Mouse (Mus musculus) stomach, embryonic 14.5 days (tissue): ENCODE results near the gene Ltbp1. TPM values are rescaled to one million over a fixed set of nuclear protein-coding genes. Genes with fewer than 3 reads are reported as not detected.

ENCODE experiments used
- ATAC-seq: fragments of 200-750 bp; cut with Nextera tagmentation; 2 replicates; pipeline ENCODE4 v1.8.0; 2017; ENCODE audit warnings: low read depth, moderate TSS enrichment; ENCODE audit not compliant: insufficient number of reproducible peaks, insufficient read depth, low FRiP score
- H3K27ac ChIP-seq: fragments of 300-500 bp; sonication (generic); 2 replicates; pipeline ENCODE4 v1.5.1; 2014; ENCODE audit warnings: mild to moderate bottlenecking, low read length, moderate library complexity, mixed read lengths
- H3K27me3 ChIP-seq: fragments of 300-500 bp; sonication (generic); 2 replicates; pipeline ENCODE4 v1.6.1; 2014; ENCODE audit warnings: low read length, control low read depth, mixed read lengths; ENCODE audit not compliant: control insufficient read depth, insufficient read depth
- H3K36me3 ChIP-seq: fragments of 300-500 bp; sonication (generic); 2 replicates; pipeline ENCODE4 v1.6.1; 2014; ENCODE audit warnings: mild to moderate bottlenecking, control low read depth, low read length, moderate library complexity, mixed read lengths; ENCODE audit not compliant: control insufficient read depth, insufficient read depth
- H3K4me1 ChIP-seq: fragments of 300-500 bp; sonication (generic); 2 replicates; pipeline ENCODE4 v1.6.1; 2014; ENCODE audit warnings: low read length, control low read depth, mixed read lengths; ENCODE audit not compliant: control insufficient read depth, insufficient read depth
- H3K4me2 ChIP-seq: fragments of 300-500 bp; sonication (generic); replicated peaks from 2 replicates; pipeline ENCODE4 v1.6.1; 2014; ENCODE audit warnings: low read depth, low read length, control low read depth
- H3K4me3 ChIP-seq: fragments of 300-500 bp; sonication (generic); 2 replicates; pipeline ENCODE4 v1.5.1; 2014; ENCODE audit warnings: low read depth, low read length, control low read depth
- H3K9ac ChIP-seq: fragments of 300-500 bp; sonication (generic); replicated peaks from 2 replicates; pipeline ENCODE4 v1.6.1; 2014; ENCODE audit warnings: low read depth, mild to moderate bottlenecking, control low read depth, low read length, moderate library complexity, mixed read lengths
- H3K9me3 ChIP-seq: fragments of 300-500 bp; sonication (generic); 2 replicates; pipeline ENCODE4 v1.6.1; 2016; ENCODE audit warnings: low read depth, low read length, control low read depth; ENCODE audit not compliant: control insufficient read depth
- WGBS: fragments of 180-500 bp; shearing (Covaris S2); extraction: QIAGEN DNeasy Blood & Tissue Kit; methylation state at CpG from one replicate; pipeline ENCODE4 v1.1.7; 2014; 5-methylcytosine and 5-hydroxymethylcytosine counted together
- polyA plus RNA-seq: library from polyadenylated mRNA; unstranded; fragments of >200 nt; fragmentation: Nextera tagmentation; extraction: Ambion mirVana; gene quantifications from 2 replicates; pipeline ENCODE4 v1.2.1, GENCODE M21; 2014

Gene Ltbp1
- polyA plus RNA-seq, 1 experiment from 2014 or later, result 49.3 TPM

DNA sequence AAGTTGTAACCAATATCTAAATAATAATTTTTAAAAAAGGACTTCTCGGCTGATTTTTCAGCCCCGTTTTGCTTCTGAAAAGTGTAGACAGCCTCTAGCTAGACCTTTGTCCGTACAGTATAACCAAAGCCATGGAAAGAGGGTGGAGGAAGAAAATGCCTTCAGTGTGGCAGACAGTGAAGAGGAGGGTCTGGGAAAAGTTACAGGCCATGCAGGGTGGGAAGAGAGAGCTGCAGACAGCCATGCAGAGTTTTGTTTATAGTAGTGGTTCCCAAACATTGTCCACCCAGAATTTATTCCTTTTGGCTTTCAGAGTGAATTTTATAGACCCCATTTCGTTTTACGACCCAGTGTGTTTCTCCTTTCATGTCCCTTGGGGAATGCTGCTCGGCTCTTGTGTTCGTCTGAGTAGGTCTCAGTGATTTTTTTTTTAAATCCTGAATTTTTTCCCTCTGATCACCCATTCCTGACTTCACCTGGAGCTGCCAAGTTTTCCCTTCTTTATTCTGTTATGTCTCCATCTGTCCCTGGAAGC lies 202.9 kb downstream of the Ltbp1 start:
- 0 out of 2 replicates have a peak, but pooled peaks cover 3% of the 10 kb centered on the region for H3K4me1 ChIP-seq
- no peak overlapping the region for H3K9ac ChIP-seq
- H3K36me3 ChIP-seq, result no peaks in the 10 kb centered on the region
- H3K27ac ChIP-seq, result no peak overlapping the region
- no peak overlapping the region for H3K4me3 ChIP-seq
- H3K4me2 ChIP-seq, result no peak overlapping the region
- 61% methylated on average over 7 of the region's 7 CpGs for WGBS
- no peaks in the 10 kb centered on the region for H3K27me3 ChIP-seq
- no peaks in the 10 kb centered on the region for H3K9me3 ChIP-seq
- ATAC-seq, result no peak

DNA sequence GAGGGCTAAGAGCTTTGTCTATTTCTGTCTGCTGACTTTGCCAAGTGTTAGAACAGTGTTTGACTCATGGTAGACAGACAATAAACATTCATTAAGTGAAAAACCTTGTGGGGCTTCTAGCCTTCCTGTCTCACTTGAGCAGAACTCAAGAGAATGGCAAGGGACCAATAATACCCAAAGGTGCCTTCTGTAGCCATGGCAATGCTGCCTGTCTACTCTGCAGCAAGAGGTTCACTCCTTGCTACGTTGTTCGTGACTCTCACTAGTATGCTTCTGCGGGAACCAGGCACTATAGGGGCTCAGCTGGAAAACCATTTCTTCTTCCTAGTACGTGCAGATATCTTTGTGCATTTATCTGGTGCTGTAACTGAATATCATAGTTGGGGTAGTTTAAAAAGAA lies 205.2 kb downstream of the Ltbp1 start:
- H3K27me3 ChIP-seq, result no peaks in the 10 kb centered on the region
- 85% methylated on average over 4 of the region's 4 CpGs for WGBS
- H3K4me2 ChIP-seq, result no peak overlapping the region
- no peak overlapping the region for H3K4me3 ChIP-seq
- ATAC-seq, result no peak
- no peak overlapping the region for H3K9ac ChIP-seq
- H3K9me3 ChIP-seq, result no peaks in the 10 kb centered on the region
- no peaks in the 10 kb centered on the region for H3K36me3 ChIP-seq
- no peak overlapping the region for H3K27ac ChIP-seq
- H3K4me1 ChIP-seq, result 0 out of 2 replicates have a peak, but pooled peaks cover 3% of the 10 kb centered on the region

DNA sequence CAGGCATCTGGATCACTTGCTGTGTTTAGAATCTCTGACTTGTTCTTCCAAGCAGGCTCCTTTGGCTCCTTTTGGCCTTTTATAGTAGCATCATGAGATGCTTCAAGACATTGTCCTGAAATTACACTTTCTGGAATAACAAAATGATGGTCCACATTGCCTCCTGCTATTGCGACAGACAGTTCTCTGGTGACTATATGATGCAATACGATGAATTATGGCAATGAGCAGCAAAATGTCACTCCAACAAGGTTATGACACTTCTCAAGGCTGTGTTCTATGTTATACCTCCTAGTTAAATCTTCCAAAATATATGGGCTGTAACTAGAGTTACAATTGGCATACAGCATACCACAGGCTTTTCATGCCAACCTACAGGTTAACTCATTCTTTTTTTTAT lies 211.0 kb downstream of the Ltbp1 start:
- Histone ChIP-seq H3K9me3 (no peaks in the 10 kb centered on the region), H3K4me3 (no peak overlapping the region), H3K27ac (no peak overlapping the region), H3K4me2 (no peak overlapping the region), H3K4me1 (no peaks in the 10 kb centered on the region), H3K9ac (no peak overlapping the region), H3K27me3 (no peaks in the 10 kb centered on the region), H3K36me3 (no peaks in the 10 kb centered on the region)
- 99% methylated on average over 2 of the region's 2 CpGs for WGBS
- ATAC-seq, result no peak

DNA sequence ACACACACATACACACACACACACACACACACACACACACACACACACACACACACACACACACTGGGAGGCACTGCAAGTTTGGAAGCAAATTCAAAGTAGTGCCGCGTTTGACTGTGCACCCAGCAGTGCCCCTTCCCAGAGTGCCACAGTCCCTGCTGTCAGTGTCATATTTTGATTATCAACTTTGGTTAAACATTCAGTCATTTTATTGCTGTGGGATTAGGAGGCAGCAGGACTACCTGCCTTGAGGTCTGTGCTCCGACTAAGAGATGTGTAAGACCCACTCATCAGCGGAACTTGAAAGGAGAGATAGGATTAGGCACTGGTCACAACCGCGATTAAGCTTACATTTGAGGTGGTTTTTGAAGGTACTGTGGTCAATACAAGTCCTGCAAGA lies 213.3 kb downstream of the Ltbp1 start:
- no peak overlapping the region for H3K9ac ChIP-seq
- no peaks in the 10 kb centered on the region for H3K4me1 ChIP-seq
- no peaks in the 10 kb centered on the region for H3K36me3 ChIP-seq
- no peak overlapping the region for H3K4me2 ChIP-seq
- H3K9me3 ChIP-seq, result no peaks in the 10 kb centered on the region
- 85% methylated on average over 6 of the region's 6 CpGs for WGBS
- no peak overlapping the region for H3K4me3 ChIP-seq
- H3K27me3 ChIP-seq, result no peaks in the 10 kb centered on the region
- no peak overlapping the region for H3K27ac ChIP-seq
- no peak for ATAC-seq

DNA sequence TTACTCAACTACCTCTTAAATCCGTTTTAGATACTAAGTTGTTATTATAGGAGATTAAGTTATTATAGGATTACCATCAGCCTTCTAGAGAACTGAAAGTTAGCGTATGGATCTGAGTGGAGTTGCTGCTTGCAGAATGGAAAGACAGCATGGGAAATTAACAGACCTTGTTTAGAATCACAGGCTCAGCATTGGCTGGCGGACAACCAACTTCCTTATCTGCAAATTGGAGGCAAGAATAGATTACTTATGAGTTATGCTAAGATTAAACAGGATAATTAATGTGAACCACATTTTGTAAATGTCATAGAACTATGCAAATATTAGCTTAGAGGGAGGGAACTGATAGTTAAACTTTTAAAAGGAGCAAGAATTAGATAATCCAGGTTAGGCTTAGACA lies 223.0 kb downstream of the Ltbp1 start:
- H3K9ac ChIP-seq, result no peak overlapping the region
- no peak overlapping the region for H3K4me2 ChIP-seq
- ATAC-seq, result no peak
- no peak overlapping the region for H3K4me3 ChIP-seq
- 46% methylated on average over 3 of the region's 3 CpGs for WGBS
- no peak overlapping the region for H3K27ac ChIP-seq
- no peaks in the 10 kb centered on the region for H3K27me3 ChIP-seq
- no peaks in the 10 kb centered on the region for H3K36me3 ChIP-seq
- H3K9me3 ChIP-seq, result no peaks in the 10 kb centered on the region
- no peaks in the 10 kb centered on the region for H3K4me1 ChIP-seq

DNA sequence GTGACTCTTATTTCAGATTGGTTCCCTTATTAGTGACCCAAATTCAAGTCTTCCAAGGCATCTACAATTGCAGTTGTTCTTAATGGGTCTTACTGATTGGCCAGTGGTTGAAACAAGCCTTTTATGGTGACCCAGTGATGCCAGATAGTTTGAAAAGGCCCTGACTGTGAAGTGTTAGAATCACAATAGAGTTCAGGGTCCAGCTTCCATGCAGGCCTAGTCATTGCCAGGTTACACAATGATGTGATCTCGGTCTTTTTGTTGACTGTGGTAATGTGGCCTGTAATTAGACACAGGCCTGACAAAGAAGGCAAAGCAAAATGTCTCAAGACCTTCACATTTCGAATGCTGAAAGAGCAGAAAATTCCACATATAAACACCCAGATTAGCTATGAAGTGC lies 227.8 kb downstream of the Ltbp1 start:
- Histone ChIP-seq H3K9ac (no peak overlapping the region), H3K4me2 (no peak overlapping the region), H3K27me3 (no peaks in the 10 kb centered on the region), H3K4me3 (no peak overlapping the region), H3K4me1 (no peaks in the 10 kb centered on the region), H3K36me3 (no peaks in the 10 kb centered on the region; the same call in 1 of the 2 replicates), H3K27ac (peak overlapping the region; percentile 23; the same call in 1 of the 2 replicates), H3K9me3 (no peaks in the 10 kb centered on the region)
- no peak for ATAC-seq
- 40% methylated on average over 2 of the region's 2 CpGs for WGBS

DNA sequence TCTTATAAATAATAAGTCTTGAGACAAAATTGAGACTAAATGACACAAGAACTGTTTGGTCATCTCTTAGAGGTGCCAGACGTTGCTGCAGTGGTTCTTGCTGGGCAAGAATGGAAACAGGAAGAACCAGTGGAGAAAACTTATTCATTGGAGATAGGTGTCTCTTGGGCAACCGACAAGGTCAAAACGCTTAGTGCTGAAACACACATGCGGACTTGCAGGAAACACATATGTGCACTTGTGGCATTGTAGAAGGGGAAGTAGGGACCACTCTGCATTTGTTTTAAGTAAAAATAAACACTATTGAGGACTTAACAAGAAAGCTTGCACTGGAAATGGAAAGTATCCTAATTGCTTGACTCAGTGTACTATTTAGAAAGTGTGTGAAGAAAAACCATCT lies 228.6 kb downstream of the Ltbp1 start:
- H3K4me3 ChIP-seq, result no peak overlapping the region
- H3K27me3 ChIP-seq, result no peaks in the 10 kb centered on the region
- no peak overlapping the region for H3K27ac ChIP-seq
- WGBS, result 80% methylated on average over 4 of the region's 4 CpGs
- H3K4me1 ChIP-seq, result no peaks in the 10 kb centered on the region
- no peaks in the 10 kb centered on the region for H3K9me3 ChIP-seq
- H3K36me3 ChIP-seq, result no peaks in the 10 kb centered on the region; the same call in 1 of the 2 replicates
- no peak for ATAC-seq
- no peak overlapping the region for H3K9ac ChIP-seq
- H3K4me2 ChIP-seq, result no peak overlapping the region

DNA sequence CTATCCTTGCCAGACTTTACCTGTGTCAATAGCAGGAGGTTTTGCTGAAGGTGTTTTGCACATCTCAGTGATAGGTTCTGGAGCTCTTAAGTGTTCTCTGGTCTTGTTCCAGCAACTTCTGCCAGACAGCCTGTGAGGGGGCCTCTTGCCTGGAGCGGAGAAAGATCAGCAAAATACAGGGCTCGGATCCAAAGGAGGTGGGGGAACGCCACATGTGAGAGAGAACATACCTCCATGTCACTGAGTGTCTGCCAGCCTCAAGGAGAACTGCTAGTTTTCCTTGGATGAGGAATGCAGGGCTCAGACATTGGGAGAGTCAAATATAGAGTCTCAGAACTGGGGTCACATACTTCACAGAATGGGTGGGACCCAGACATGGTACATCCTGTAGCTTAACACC lies 230.4 kb downstream of the Ltbp1 start:
- peak overlapping the region; percentile 15; the same call in 1 of the 2 replicates for H3K27ac ChIP-seq
- H3K9ac ChIP-seq, result no peak overlapping the region
- no peaks in the 10 kb centered on the region; the same call in 1 of the 2 replicates for H3K36me3 ChIP-seq
- H3K9me3 ChIP-seq, result no peaks in the 10 kb centered on the region
- peak; percentile 23; the same call in 1 of the 2 replicates for ATAC-seq
- H3K27me3 ChIP-seq, result no peaks in the 10 kb centered on the region
- no peak overlapping the region for H3K4me3 ChIP-seq
- 67% methylated on average over 3 of the region's 3 CpGs for WGBS
- no peaks in the 10 kb centered on the region for H3K4me1 ChIP-seq
- no peak overlapping the region for H3K4me2 ChIP-seq

DNA sequence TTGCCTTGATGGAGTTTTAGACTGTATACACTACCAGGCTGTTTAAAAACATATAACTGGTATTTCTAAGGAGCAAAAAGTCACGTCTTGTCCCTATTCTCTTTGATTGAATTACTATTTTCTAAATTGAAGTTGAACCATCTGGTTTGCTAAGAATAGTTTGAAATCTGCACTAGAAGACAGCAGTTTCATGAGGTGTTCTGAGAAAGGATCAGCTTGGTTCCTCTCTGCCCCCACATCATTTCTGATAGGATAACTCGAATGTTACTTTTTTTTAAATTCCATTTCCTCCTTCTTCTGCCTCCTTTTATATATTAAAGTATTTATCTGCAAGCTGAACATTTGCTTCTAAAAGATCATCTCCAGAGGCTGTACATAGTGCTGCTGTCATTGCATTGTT lies 231.2 kb downstream of the Ltbp1 start:
- no peak overlapping the region for H3K27ac ChIP-seq
- 83% methylated on average over 2 of the region's 2 CpGs for WGBS
- no peak for ATAC-seq

More for the DNA sequence above, 231.2 kb downstream of the Ltbp1 start:
- Histone ChIP-seq H3K9ac (no peak overlapping the region), H3K27me3 (no peaks in the 10 kb centered on the region), H3K4me1 (no peaks in the 10 kb centered on the region), H3K9me3 (no peaks in the 10 kb centered on the region), H3K36me3 (no peaks in the 10 kb centered on the region; the same call in 1 of the 2 replicates), H3K4me2 (no peak overlapping the region), H3K4me3 (no peak overlapping the region)
